Mouse (Mus musculus) intestine, postnatal 0 days (tissue): Measurements from ENCODE around the gene Lipa. TPM values are rescaled to one million over a fixed set of nuclear protein-coding genes. Genes with fewer than 3 reads are reported as not detected.

Source experiments
- ATAC-seq: fragments of 200-750 bp; cut with Nextera tagmentation; 2 replicates; pipeline ENCODE4 v1.8.0; 2017; ENCODE audit warnings: mild to moderate bottlenecking, moderate TSS enrichment, moderate library complexity
- H3K27ac ChIP-seq: fragments of 300-500 bp; sonication (generic); 2 replicates; pipeline ENCODE4 v1.5.1; 2014; ENCODE audit warnings: mild to moderate bottlenecking, low read depth, low read length, moderate library complexity
- H3K27me3 ChIP-seq: fragments of 300-500 bp; sonication (generic); replicated peaks from 2 replicates; pipeline ENCODE4 v1.6.1; 2014; ENCODE audit warnings: low read length, mixed read lengths; ENCODE audit not compliant: control insufficient read depth, insufficient read depth
- H3K36me3 ChIP-seq: fragments of 300-500 bp; sonication (generic); 2 replicates; pipeline ENCODE4 v1.6.1; 2014; ENCODE audit warnings: mild to moderate bottlenecking, moderate library complexity; ENCODE audit not compliant: control insufficient read depth, insufficient read depth
- H3K4me1 ChIP-seq: fragments of 300-500 bp; sonication (generic); replicated peaks from 2 replicates; pipeline ENCODE4 v1.6.1; 2014; ENCODE audit warnings: antibody characterized with exemption, low read length, mixed read lengths; ENCODE audit not compliant: control insufficient read depth, insufficient read depth
- H3K4me2 ChIP-seq: fragments of 300-500 bp; sonication (generic); replicated peaks from 2 replicates; pipeline ENCODE4 v1.6.1; 2014; ENCODE audit warnings: low read depth, mild to moderate bottlenecking, moderate library complexity
- H3K4me3 ChIP-seq: fragments of 300-500 bp; sonication (generic); 2 replicates; pipeline ENCODE4 v1.5.1; 2014; ENCODE audit warnings: low read depth, low read length
- H3K9ac ChIP-seq: fragments of 300-500 bp; sonication (generic); 2 replicates; pipeline ENCODE4 v1.6.1; 2014; ENCODE audit warnings: mild to moderate bottlenecking, low read depth, low read length
- H3K9me3 ChIP-seq: fragments of 300-500 bp; sonication (generic); 2 replicates; pipeline ENCODE4 v1.6.1; 2016; ENCODE audit warnings: mixed run types; ENCODE audit not compliant: control insufficient read depth
- CTCF ChIP-seq: sonication (generic); IDR thresholded peaks from 2 replicates; pipeline ENCODE4 v1.5.1; 2016; ENCODE audit warnings: low read depth, mild to moderate bottlenecking, control low read depth, antibody characterized with exemption, moderate library complexity
- WGBS: fragments of 180-500 bp; shearing (Covaris S2); extraction: QIAGEN DNeasy Blood & Tissue Kit; methylation state at CpG from one replicate; pipeline ENCODE4 v1.1.7; 2014; 5-methylcytosine and 5-hydroxymethylcytosine counted together
- polyA plus RNA-seq: library from polyadenylated mRNA; unstranded; fragments of >200 nt; fragmentation: Nextera tagmentation; extraction: Ambion mirVana; gene quantifications from 2 replicates; pipeline ENCODE4 v1.2.1, GENCODE M21; 2015

The Lipa gene
- polyA plus RNA-seq, 1 experiment from 2014 or later, result 206 TPM

DNA sequence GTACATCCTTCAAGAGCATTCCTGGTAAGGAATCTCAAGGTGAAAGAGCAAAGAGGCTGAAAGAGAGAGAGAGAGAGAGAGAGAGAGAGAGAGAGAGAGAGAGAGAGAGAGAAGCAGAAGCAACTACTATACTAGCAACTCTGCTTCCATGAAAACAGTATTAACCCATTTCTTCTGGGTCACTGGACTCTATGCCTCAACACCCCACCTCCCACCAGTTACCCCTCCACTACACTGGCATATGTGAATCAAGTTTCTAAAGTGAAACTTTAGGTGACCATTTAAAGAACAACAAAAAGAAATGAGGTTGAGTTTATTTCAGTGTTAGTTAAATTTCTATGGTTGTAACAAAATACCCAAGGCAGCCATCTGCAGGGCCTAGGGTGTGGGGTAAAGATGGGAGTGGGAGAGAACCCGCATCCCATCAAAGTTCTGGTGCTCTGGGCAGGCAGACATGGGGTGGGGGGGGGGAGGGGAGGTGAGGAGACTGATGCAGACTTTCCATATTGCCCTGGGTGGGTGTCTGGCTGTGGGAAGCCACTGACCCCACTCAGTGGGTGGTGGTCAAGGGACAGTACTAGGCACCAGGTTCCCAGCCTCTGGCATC is 39.0 kb upstream of the Lipa start:
- Histone ChIP-seq H3K4me1 (no peaks in the 10 kb centered on the region), H3K36me3 (no peaks in the 10 kb centered on the region), H3K27me3 (no peaks in the 10 kb centered on the region), H3K27ac (no peak overlapping the region), H3K9me3 (no peaks in the 10 kb centered on the region), H3K4me2 (no peak overlapping the region), H3K4me3 (no peak overlapping the region), H3K9ac (no peak overlapping the region)
- 88% methylated on average over 1 of the region's 1 CpGs for WGBS
- TF ChIP-seq CTCF, result no peak
- ATAC-seq, result no peak

DNA sequence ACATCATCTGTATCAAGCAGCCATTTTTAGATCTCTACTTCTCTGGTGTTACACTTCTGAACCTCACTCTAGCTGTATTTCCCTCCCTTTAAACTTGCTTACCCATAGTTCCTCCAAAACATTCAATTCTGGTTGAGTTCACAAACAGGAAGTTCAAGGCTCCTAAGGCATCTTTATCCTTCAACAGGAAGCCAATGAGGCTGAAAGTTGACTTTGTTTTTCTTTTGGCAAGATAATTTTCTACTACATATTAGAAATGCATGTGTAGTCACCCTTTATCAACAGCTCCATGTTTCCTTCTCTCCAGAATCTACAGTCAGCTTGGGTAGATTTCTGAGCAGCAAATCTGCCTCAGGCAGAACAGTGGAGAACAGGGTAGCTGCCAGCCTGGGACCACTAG is 35.3 kb upstream of the Lipa start:
- no peak for TF ChIP-seq CTCF
- ATAC-seq, result no peak
- Histone ChIP-seq H3K4me2 (no peak overlapping the region), H3K9ac (no peak overlapping the region), H3K36me3 (0 out of 2 replicates have a peak, but pooled peaks cover 4% of the 10 kb centered on the region), H3K27ac (no peak overlapping the region), H3K9me3 (no peaks in the 10 kb centered on the region), H3K4me3 (no peak overlapping the region), H3K4me1 (no peaks in the 10 kb centered on the region), H3K27me3 (no peaks in the 10 kb centered on the region)

DNA sequence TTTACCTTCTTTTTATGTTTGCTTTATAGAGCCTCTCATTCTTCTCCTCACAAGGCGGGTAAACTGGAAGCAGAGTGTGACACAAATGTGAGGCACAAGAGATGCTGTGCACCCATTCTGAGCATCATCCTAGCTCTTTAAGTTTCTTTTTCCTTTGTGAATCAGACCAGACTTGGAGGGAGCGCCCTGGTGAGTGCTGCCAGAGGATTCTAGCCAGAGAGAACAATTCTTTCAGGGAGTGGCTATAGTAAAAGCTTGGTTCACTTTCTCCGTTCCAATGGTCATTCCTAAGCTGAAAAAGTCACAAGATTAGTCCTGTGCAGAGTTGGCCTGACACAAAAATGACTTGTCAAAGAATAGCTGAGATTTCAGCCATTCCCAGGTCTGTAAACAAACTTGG is 29.3 kb upstream of the Lipa start:
- no peak for ATAC-seq
- Histone ChIP-seq H3K4me3 (no peak overlapping the region), H3K4me2 (no peak overlapping the region), H3K9me3 (no peaks in the 10 kb centered on the region), H3K4me1 (peaks cover 6% of the 10 kb centered on the region; the same call in 1 of the 2 replicates), H3K36me3 (0 out of 2 replicates have a peak, but pooled peaks cover 4% of the 10 kb centered on the region), H3K27me3 (no peaks in the 10 kb centered on the region), H3K9ac (no peak overlapping the region), H3K27ac (no peak overlapping the region)
- TF ChIP-seq CTCF, result no peak
- 36% methylated on average over 3 of the region's 3 CpGs for WGBS

DNA sequence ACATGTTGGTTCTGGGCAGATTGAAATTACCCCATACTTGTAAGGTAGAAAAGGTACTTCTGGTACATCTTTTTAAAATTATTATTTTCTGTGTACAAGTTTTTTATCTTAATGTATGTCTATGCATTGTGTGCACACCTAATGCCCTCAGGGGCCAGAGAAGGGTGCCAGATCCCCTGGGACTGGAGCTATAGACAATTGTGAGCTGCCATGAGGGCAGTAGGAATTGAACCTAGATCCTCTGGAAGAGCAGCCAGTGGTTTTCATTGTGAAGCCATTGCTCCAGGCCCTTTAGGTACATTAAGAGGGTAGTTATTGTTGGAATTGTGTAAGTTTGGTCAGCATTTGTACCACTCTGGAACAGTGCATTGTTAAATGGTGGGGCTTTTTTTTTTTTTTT is 26.8 kb upstream of the Lipa start:
- Histone ChIP-seq H3K36me3 (0 out of 2 replicates have a peak, but pooled peaks cover 4% of the 10 kb centered on the region), H3K27ac (peak overlapping the region; percentile 80), H3K4me1 (peaks cover 6% of the 10 kb centered on the region; the same call in 1 of the 2 replicates), H3K9ac (no peak overlapping the region), H3K4me3 (no peak overlapping the region), H3K27me3 (no peaks in the 10 kb centered on the region), H3K9me3 (no peaks in the 10 kb centered on the region), H3K4me2 (no peak overlapping the region; the same call in 1 of the 2 replicates)
- no peak for ATAC-seq
- no peak for TF ChIP-seq CTCF

DNA sequence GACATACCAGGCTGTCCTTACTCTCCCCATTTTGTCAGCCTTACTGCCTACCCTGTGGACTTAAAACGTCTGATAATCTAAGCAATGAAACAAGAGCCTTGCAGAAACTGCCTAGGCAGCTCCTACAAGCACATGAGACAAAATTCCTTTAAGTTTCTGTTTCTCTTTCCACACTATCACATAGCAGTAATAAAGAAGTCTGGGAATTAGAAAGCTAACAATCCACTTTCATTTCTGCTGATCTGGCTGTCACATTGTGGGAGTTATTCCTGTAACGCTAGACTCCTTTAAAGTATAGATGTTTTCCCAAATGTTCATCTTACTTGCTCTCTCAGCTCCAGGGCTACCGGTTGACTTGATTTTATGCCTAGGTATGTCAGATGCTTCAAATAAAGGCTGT is 26.2 kb upstream of the Lipa start:
- no peak overlapping the region for H3K9ac ChIP-seq

DNA sequence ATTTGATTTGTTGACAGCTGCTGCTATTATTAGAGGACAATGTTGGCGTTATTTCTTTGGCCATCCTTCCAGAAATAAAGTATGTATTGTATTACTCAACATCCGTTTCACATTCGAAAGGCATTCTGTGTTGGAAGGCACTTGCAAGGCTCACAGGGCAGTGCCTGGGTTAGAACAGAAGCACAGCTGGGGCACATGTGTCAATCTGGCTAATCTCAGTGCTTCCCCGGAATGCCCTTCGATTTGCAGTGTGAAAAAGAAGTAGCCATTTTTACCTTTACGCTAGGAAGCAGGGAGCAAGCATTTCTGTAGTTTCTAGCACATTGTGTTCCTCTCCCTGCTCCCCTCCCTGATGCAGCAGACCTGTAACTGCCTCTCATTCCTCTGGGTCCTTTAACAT is 25.7 kb upstream of the Lipa start:
- Histone ChIP-seq H3K4me1 (peaks cover 6% of the 10 kb centered on the region; the same call in 1 of the 2 replicates), H3K36me3 (no peaks in the 10 kb centered on the region), H3K9ac (no peak overlapping the region), H3K27ac (peak overlapping the region; percentile 80), H3K27me3 (no peaks in the 10 kb centered on the region), H3K4me3 (no peak overlapping the region), H3K4me2 (peak overlapping the region; percentile 33), H3K9me3 (no peaks in the 10 kb centered on the region)
- TF ChIP-seq CTCF, result no peak
- ATAC-seq, result no peak
- 42% methylated on average over 6 of the region's 6 CpGs for WGBS

More for the DNA sequence above, 26.2 kb upstream of the Lipa start:
- 24% methylated on average over 3 of the region's 3 CpGs for WGBS
- Histone ChIP-seq H3K4me2 (peak overlapping the region; percentile 35), H3K36me3 (no peaks in the 10 kb centered on the region), H3K9me3 (no peaks in the 10 kb centered on the region), H3K27ac (peak overlapping the region; percentile 80), H3K4me3 (no peak overlapping the region), H3K27me3 (no peaks in the 10 kb centered on the region), H3K4me1 (peaks cover 6% of the 10 kb centered on the region; the same call in 1 of the 2 replicates)
- no peak for TF ChIP-seq CTCF
- ATAC-seq, result peak; percentile 46
